Mouse (Mus musculus): Measurements from ENCODE around the gene Bex6.
A peak's percentile ranks its signal among the peaks of the same experiment; 100 is the strongest.
"Not testable (repeated sequence)": the region's sequence is repeated elsewhere in the genome, so short reads cannot be mapped to it uniquely, and the experiment has no call there.

The Bex6 gene

DNA sequence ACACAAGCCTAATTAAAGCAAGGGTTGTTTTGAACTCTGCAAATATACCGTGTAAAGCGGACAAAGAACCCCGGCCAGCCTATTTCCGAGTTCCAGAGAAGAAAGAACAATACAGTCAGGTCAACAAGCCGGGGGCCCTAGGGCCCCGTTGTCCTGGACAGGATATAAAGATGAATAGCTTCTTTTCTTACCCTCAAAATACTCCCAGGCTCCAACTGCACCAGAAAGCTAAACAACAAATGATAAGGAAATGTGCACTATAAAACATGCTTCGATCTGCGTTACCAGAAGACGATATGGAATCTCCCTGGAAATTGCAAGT is 21.3 kb downstream of the Bex6 start:
- no peak for DNase-seq (ENCODE audit: low read depth, low spot score)
- no peaks in the 10 kb centered on the region for H3K36me3 ChIP-seq (ENCODE audit: control insufficient read depth, insufficient read depth, low read length, poor library complexity, severe bottlenecking)
- H3K27me3 ChIP-seq (ENCODE audit: control insufficient read depth, insufficient read depth, low read length, poor library complexity, severe bottlenecking), result no peaks in the 10 kb centered on the region

DNA sequence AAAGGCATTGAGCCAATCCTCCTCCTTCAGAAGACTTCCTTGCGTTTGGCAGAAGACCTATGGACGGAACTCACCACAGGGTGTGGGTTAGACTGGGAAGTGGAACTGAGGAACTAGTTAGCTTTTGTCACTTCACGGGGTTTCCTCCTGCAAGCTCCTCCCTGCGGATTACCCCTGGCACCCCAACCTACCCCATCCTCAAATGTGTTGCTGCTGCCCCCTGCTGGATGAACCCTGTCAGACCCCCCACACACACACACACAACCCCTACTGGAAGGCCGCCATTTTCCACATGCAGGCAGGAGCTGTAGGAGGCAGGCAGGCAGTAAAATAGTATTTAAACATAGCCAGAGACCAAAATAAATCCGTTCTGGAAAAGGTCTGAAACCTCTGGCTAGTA is 23.1 kb downstream of the Bex6 start:
- no peaks in the 10 kb centered on the region for H3K27me3 ChIP-seq (ENCODE audit: control insufficient read depth, insufficient read depth, low read length, poor library complexity, severe bottlenecking)
- peak; percentile 96 for DNase-seq (ENCODE audit: low read depth, low spot score)
- no peaks in the 10 kb centered on the region for H3K36me3 ChIP-seq (ENCODE audit: control insufficient read depth, insufficient read depth, low read length, poor library complexity, severe bottlenecking)

DNA sequence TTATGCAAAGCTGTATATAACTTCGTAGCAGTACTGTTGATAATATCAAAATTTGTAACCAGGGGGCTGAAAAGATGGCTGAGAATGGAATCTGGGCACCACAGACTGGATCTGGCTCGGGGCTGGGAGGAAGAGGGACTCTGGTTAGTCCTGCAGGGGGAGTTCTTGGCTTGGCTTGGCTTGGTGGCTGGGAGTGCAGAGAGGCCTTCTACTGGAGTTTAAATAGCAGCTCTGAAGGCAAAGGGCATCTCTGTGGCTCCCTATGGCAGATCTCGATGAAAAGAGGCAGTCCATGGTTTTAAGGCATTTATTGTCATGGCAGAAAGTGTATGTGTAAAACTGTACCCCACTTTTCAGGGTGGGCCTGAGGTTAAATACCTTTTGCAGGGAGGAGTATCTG is 25.3 kb downstream of the Bex6 start:
- no peak for DNase-seq (ENCODE audit: low read depth, low spot score)

DNA sequence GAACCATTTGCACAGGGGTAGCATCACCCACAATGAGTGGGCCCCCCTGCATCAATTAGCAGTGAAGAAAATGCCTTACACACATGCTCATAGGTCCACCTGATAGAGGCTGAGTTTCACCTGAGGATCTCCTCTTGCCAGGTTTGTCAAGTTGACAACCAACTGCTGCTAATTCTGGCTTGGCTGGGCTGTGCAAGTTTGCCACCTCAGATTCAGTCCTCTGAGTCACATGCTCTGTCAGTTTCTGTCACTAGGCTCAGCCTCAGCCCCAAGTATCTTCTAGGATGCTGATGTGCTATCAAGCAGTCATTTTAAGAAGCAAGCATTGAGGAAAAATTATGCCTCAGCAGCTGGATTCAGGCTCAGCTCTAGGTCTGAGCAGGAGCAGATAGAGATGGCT is 34.5 kb downstream of the Bex6 start:
- Histone ChIP-seq H3K27me3 (ENCODE audit: control insufficient read depth, insufficient read depth, low read length, poor library complexity, severe bottlenecking) (no peaks in the 10 kb centered on the region), H3K36me3 (ENCODE audit: control insufficient read depth, insufficient read depth, low read length, poor library complexity, severe bottlenecking) (no peaks in the 10 kb centered on the region)
- DNase-seq (ENCODE audit: low read depth, low spot score), result no peak

More for the DNA sequence above, 25.3 kb downstream of the Bex6 start:
- no peaks in the 10 kb centered on the region for H3K27me3 ChIP-seq (ENCODE audit: control insufficient read depth, insufficient read depth, low read length, poor library complexity, severe bottlenecking)
- no peaks in the 10 kb centered on the region for H3K36me3 ChIP-seq (ENCODE audit: control insufficient read depth, insufficient read depth, low read length, poor library complexity, severe bottlenecking)

DNA sequence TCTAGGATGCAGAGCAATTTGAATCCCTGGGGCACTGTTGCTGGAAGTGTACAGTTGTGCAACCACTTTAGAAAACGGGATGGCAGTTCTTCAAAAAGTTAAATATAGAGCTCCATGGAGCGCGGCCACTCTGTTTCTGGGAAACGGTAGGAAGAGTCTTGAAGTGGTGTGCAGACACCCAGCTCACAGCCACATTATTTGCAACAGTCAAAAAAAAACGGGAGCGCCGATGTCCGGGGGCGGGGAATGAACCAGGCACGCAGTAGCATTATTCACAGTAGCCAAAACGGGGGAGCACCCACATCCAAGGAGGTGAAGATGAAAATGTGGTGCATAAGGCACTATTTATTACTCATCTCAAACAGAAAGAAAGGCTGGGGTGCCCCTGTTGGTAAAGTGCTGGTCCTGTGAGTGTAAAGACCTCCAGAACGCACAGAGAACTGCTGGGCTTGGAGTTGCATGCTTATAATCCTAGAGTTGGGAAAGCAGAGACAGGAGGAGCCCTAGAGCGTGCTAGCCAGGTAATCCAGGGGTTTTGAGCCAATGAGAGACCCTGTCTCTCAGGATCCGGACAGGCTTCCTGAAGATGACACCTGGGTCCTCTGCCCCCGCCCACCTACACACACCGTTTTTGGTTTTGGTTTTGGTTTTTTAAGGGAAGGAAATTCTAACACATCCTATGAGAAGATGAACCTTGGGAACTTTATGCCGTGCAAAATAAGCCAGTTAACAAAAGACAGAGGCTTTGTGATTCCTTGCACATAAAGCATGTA is 35.4 kb downstream of the Bex6 start:
- Histone ChIP-seq H3K27me3 (ENCODE audit: control insufficient read depth, insufficient read depth, low read length, poor library complexity, severe bottlenecking) (no peaks in the 10 kb centered on the region), H3K36me3 (ENCODE audit: control insufficient read depth, insufficient read depth, low read length, poor library complexity, severe bottlenecking) (no peaks in the 10 kb centered on the region)
- DNase-seq (ENCODE audit: low read depth, low spot score), result no peak

DNA sequence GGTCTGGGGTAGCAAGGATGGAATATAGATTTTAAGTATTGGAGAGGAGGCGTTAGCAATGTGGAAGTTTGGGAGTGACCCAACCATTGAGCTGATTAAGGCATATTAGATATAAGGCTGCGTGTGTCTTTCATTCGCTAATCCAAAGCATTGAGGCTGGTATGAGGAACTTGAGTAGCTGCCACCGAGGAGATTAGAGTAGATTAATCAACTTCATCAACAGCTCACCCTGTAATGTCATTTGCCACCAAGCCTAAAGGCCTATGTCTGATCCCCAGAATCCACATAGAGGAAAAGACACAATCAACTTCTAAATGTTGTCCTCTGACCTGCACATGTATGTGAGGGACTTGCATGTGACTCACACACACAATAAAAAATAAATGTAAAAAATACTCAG is 42.2 kb downstream of the Bex6 start:
- Histone ChIP-seq H3K36me3 (ENCODE audit: control insufficient read depth, insufficient read depth, low read length, poor library complexity, severe bottlenecking) (no peaks in the 10 kb centered on the region), H3K27me3 (ENCODE audit: control insufficient read depth, insufficient read depth, low read length, poor library complexity, severe bottlenecking) (no peaks in the 10 kb centered on the region)
- DNase-seq (ENCODE audit: low read depth, low spot score), result no peak

DNA sequence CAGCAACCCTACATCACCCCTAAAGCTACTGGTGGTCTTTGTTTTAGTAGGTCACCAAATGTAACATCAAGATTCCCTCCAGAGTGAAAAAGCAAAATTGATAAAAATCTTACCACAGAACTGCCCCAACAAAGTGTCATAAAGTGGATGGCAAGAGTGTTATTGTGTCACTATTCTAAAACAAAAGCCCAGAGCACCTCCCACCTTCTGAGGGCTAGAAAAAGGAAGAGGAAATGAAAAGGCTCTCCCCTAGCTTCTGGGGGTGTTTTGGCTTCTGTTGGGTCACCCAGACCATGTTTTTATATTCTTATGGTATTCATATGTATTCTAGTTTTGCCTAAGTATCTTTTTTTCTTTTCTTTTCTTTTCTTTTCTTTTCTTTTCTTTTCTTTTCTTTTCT is 42.8 kb downstream of the Bex6 start:
- H3K27me3 ChIP-seq (ENCODE audit: control insufficient read depth, insufficient read depth, low read length, poor library complexity, severe bottlenecking), result no peaks in the 10 kb centered on the region
- peak; percentile 15 for DNase-seq (ENCODE audit: low read depth, low spot score)
- no peaks in the 10 kb centered on the region for H3K36me3 ChIP-seq (ENCODE audit: control insufficient read depth, insufficient read depth, low read length, poor library complexity, severe bottlenecking)

DNA sequence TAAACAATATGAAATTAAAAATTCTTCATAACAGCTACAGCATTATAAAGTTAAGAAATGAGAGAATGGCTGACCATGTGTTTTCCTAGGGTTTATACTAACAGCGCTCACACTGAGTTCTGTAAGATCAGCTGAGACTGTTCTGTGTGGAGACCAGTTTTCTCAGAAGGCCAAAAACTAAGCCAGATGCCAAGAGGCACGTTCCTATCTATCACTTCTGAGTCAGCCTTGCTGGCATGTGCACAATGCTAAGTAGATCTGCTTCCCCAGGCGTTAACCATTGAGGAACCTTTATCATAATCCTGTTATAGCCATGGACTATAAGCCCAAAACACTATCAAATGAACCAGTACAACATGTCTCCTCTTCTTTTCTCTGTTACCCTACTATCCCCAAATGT is 52.4 kb downstream of the Bex6 start:
- H3K27me3 ChIP-seq (ENCODE audit: control insufficient read depth, insufficient read depth, low read length, poor library complexity, severe bottlenecking), result not testable (repeated sequence)

More for the DNA sequence above, 52.4 kb downstream of the Bex6 start:
- not testable (repeated sequence) for H3K36me3 ChIP-seq (ENCODE audit: control insufficient read depth, insufficient read depth, low read length, poor library complexity, severe bottlenecking); DNase-seq (ENCODE audit: low read depth, low spot score)

All from splenic B cell, adult 2 months (primary cell).